8 mouse cellular contexts compared by ENCODE assay signal in the genomic region with DNA sequence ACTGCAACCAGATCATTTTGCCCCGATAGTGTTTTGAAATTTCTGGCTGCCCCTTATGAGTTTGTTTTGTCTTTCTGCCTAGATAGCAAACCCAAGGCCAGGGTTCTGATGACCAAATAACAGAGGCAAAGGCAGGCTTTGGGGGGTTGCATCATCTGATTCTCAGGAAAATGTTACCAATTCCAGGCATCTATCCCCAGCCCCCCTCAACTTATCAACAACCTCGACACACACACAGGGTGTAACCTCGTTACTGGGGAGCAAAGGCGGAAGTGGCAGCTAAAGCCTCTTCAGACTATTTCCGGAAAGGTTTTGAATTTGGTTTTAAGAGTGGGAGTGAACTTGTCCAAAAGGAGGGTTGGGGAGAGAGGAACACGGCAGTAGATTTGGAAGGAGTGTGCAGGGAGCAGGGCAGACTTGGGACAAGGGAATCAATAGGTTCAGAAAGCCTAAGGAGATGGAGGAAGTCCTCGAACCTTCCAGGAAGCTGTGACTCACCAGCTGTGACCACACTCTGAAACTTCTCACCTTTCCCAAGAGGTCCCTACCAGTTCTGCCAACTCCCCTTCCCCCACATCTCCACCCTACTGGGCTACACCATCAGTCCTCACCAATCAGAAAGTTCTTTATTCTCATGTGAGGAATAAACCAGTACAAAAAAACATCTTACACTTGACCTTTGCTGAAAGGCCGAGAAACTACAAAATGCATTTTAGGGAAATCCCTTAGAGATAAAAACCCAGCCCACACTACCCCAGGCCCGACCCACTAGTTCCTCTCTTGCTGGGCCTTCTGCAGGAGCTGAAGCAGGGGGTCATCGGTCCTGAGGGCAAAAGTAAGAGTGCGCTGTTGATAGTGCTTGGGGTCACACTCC. TPM values are rescaled to one million over a fixed set of nuclear protein-coding genes. Genes with fewer than 3 reads are reported as not detected.
DNase-seq lines count a peak whose midpoint lies in the region; ATAC-seq and TF ChIP-seq lines count a peak whose summit lies in the region.

No protein-coding gene starts in this region.

- no peak overlapping the region for H3K4me3 ChIP-seq in heart, embryonic 11.5 days (ENCODE audit: low read depth, low read length)
- no peak overlapping the region for H3K4me3 ChIP-seq in lung, embryonic 14.5 days (ENCODE audit: low read depth, low read length)
- H3K4me3 ChIP-seq in stomach, postnatal 0 days (ENCODE audit: low read depth, low read length), result no peak overlapping the region
- H3K4me3 ChIP-seq in intestine, embryonic 15.5 days (replicated peaks), result no peak overlapping the region
- no peak overlapping the region for H3K4me3 ChIP-seq in midbrain, embryonic 13.5 days (replicated peaks)

- H3K27me3 ChIP-seq in heart, embryonic 11.5 days (ENCODE audit: control insufficient read depth, insufficient read depth, low read length), result no peaks in the 10 kb centered on the region
- no peaks in the 10 kb centered on the region for H3K27me3 ChIP-seq in lung, embryonic 14.5 days (ENCODE audit: insufficient read depth, low read length)
- no peaks in the 10 kb centered on the region for H3K27me3 ChIP-seq in stomach, postnatal 0 days (ENCODE audit: control insufficient read depth, insufficient read depth, low read length)
- H3K27me3 ChIP-seq in intestine, embryonic 15.5 days (replicated peaks), result no peaks in the 10 kb centered on the region
- H3K27me3 ChIP-seq in midbrain, embryonic 13.5 days, result no peaks in the 10 kb centered on the region

- intact Hi-C loops in heart, postnatal 14 days (cut with DNase I), result no loop called here

- 53% methylated on average over 11 of the region's 11 CpGs for WGBS in heart, embryonic 11.5 days (ENCODE audit: insufficient replicate concordance)
- WGBS in lung, embryonic 14.5 days, result 70% methylated on average over 11 of the region's 11 CpGs
- WGBS in stomach, postnatal 0 days, result 68% methylated on average over 11 of the region's 11 CpGs
- 74% methylated on average over 11 of the region's 11 CpGs for WGBS in intestine, embryonic 15.5 days
- WGBS in midbrain, embryonic 13.5 days, result 85% methylated on average over 11 of the region's 11 CpGs

- ATAC-seq in heart, embryonic 11.5 days (replicated peaks; ENCODE audit: insufficient number of reproducible peaks, low FRiP score, low TSS enrichment), result no peak
- ATAC-seq in common myeloid progenitor, adult 5-6 weeks (replicated peaks; ENCODE audit: low read depth, poor library complexity, severe bottlenecking), result peak; percentile 45
- ATAC-seq in lung, embryonic 14.5 days (ENCODE audit: insufficient read depth), result peak; percentile 18; the same call in 1 of the 2 replicates
- peak; percentile 53; the same call in 1 of the 2 replicates for ATAC-seq in stomach, postnatal 0 days (ENCODE audit: low FRiP score, low TSS enrichment)
- no peak for ATAC-seq in intestine, embryonic 15.5 days
- no peak for ATAC-seq in midbrain, embryonic 13.5 days

- H3K36me3 ChIP-seq in heart, embryonic 11.5 days (ENCODE audit: control insufficient read depth, insufficient read depth, low read length), result peaks cover 5% of the 10 kb centered on the region
- peaks cover 49% of the 10 kb centered on the region for H3K36me3 ChIP-seq in lung, embryonic 14.5 days (ENCODE audit: insufficient read depth)
- no peaks in the 10 kb centered on the region; the same call in 1 of the 2 replicates for H3K36me3 ChIP-seq in stomach, postnatal 0 days (ENCODE audit: control insufficient read depth, insufficient read depth, low read length)
- peaks cover 3% of the 10 kb centered on the region; the same call in 1 of the 2 replicates for H3K36me3 ChIP-seq in intestine, embryonic 15.5 days
- H3K36me3 ChIP-seq in midbrain, embryonic 13.5 days, result peaks cover 38% of the 10 kb centered on the region

- no peak for TF ChIP-seq EP300 in stomach, postnatal 0 days (optimal IDR thresholded peaks at IDR 0.05)

- H3K4me1 ChIP-seq in heart, embryonic 11.5 days (ENCODE audit: control insufficient read depth, insufficient read depth, low read length), result peaks cover 15% of the 10 kb centered on the region
- no peaks in the 10 kb centered on the region for H3K4me1 ChIP-seq in lung, embryonic 14.5 days (ENCODE audit: insufficient read depth)
- no peaks in the 10 kb centered on the region for H3K4me1 ChIP-seq in stomach, postnatal 0 days (replicated peaks; ENCODE audit: control insufficient read depth, insufficient read depth)
- H3K4me1 ChIP-seq in intestine, embryonic 15.5 days (replicated peaks), result peaks cover 15% of the 10 kb centered on the region; the same call in 1 of the 2 replicates
- H3K4me1 ChIP-seq in midbrain, embryonic 13.5 days (replicated peaks), result no peaks in the 10 kb centered on the region

- H3K9me3 ChIP-seq in heart, embryonic 11.5 days (replicated peaks; ENCODE audit: control insufficient read depth, low read length), result no peaks in the 10 kb centered on the region
- no peaks in the 10 kb centered on the region for H3K9me3 ChIP-seq in lung, embryonic 14.5 days (ENCODE audit: low read depth, low read length)
- H3K9me3 ChIP-seq in stomach, postnatal 0 days (ENCODE audit: control insufficient read depth, low read length), result no peaks in the 10 kb centered on the region
- H3K9me3 ChIP-seq in intestine, embryonic 15.5 days, result no peaks in the 10 kb centered on the region
- no peaks in the 10 kb centered on the region for H3K9me3 ChIP-seq in midbrain, embryonic 13.5 days

- no peak overlapping the region for H3K9ac ChIP-seq in heart, embryonic 11.5 days (ENCODE audit: low read depth, low read length)
- no peak overlapping the region for H3K9ac ChIP-seq in lung, embryonic 14.5 days
- no peak overlapping the region for H3K9ac ChIP-seq in stomach, postnatal 0 days (ENCODE audit: low read length)
- H3K9ac ChIP-seq in intestine, embryonic 15.5 days, result no peak overlapping the region
- H3K9ac ChIP-seq in midbrain, embryonic 13.5 days (replicated peaks), result no peak overlapping the region

- no peak for TF ChIP-seq CTCF in lung, embryonic 14.5 days (IDR thresholded peaks at IDR 0.05; ENCODE audit: low read depth)
- no peak for TF ChIP-seq CTCF in stomach, postnatal 0 days (IDR thresholded peaks at IDR 0.05; ENCODE audit: low read depth)

- H3K27ac ChIP-seq in heart, embryonic 11.5 days (ENCODE audit: low read depth, low read length), result peak overlapping the region; percentile 51
- H3K27ac ChIP-seq in lung, embryonic 14.5 days (ENCODE audit: low read depth), result peak overlapping the region; percentile 70; the same call in 1 of the 2 replicates
- H3K27ac ChIP-seq in stomach, postnatal 0 days (replicated peaks), result 0 out of 2 replicates have a peak overlapping the region, but pooled peaks have one; percentile 40
- no peak overlapping the region for H3K27ac ChIP-seq in intestine, embryonic 15.5 days
- H3K27ac ChIP-seq in midbrain, embryonic 13.5 days, result no peak overlapping the region

- no peak for DNase-seq in heart, postnatal 14 days
- DNase-seq in lung, embryonic 14.5 days, result no peak
- DNase-seq in stomach, postnatal 0 days (ENCODE audit: low spot score), result no peak
- DNase-seq in cerebellum, adult 9-11 months, result no peak

- no peak overlapping the region for H3K4me2 ChIP-seq in heart, embryonic 11.5 days
- H3K4me2 ChIP-seq in lung, embryonic 14.5 days, result no peak overlapping the region
- no peak overlapping the region for H3K4me2 ChIP-seq in stomach, postnatal 0 days (replicated peaks; ENCODE audit: low read depth)
- no peak overlapping the region for H3K4me2 ChIP-seq in intestine, embryonic 15.5 days (replicated peaks)
- no peak overlapping the region for H3K4me2 ChIP-seq in midbrain, embryonic 13.5 days (replicated peaks)

RNA-seq across cellular contexts. Expression of gene St3gal4, which starts 5.0 kb away (rescaled TPM):
- polyA plus RNA-seq in heart, embryonic 11.5 days (2014; fragmentation: Nextera tagmentation; extraction: Ambion mirVana), result 19.8 and 20.5 TPM in 2 replicates
- 10 to 100 TPM; 36.2 to 38.3 TPM for total RNA-seq in heart, postnatal 14 days (2021)
- 25.2 and 26.5 TPM in 2 replicates for total RNA-seq in common myeloid progenitor, adult 5-6 weeks (2017)
- 30.5 and 33.4 TPM in 2 replicates for polyA plus RNA-seq in lung, embryonic 14.5 days (2014; fragmentation: Nextera tagmentation; extraction: Ambion mirVana)
- polyA plus RNA-seq in stomach, postnatal 0 days (2015; fragmentation: Nextera tagmentation; extraction: Ambion mirVana), result 14.6 and 14.7 TPM in 2 replicates
- 146 and 161 TPM in 2 replicates for polyA plus RNA-seq in intestine, embryonic 15.5 days (2015; fragmentation: Nextera tagmentation; extraction: Ambion mirVana)
- 7.8 and 8.3 TPM in 2 replicates for polyA plus RNA-seq in midbrain, embryonic 13.5 days (2015; fragmentation: Nextera tagmentation; extraction: Ambion mirVana)

RNA-seq across cellular contexts. Expression of gene Dcps, which starts 51.8 kb away (rescaled TPM):
- 68.0 and 69.3 TPM in 2 replicates for polyA plus RNA-seq in heart, embryonic 11.5 days (2014; fragmentation: Nextera tagmentation; extraction: Ambion mirVana)
- total RNA-seq in heart, postnatal 14 days (2021), result 10 to 100 TPM; 14.2 to 17.1 TPM
- total RNA-seq in common myeloid progenitor, adult 5-6 weeks (2017), result 64.0 and 71.4 TPM in 2 replicates
- 84.8 and 87.0 TPM in 2 replicates for polyA plus RNA-seq in lung, embryonic 14.5 days (2014; fragmentation: Nextera tagmentation; extraction: Ambion mirVana)
- 33.7 and 35.3 TPM in 2 replicates for polyA plus RNA-seq in stomach, postnatal 0 days (2015; fragmentation: Nextera tagmentation; extraction: Ambion mirVana)
- polyA plus RNA-seq in intestine, embryonic 15.5 days (2015; fragmentation: Nextera tagmentation; extraction: Ambion mirVana), result 86.1 and 87.1 TPM in 2 replicates
- polyA plus RNA-seq in midbrain, embryonic 13.5 days (2015; fragmentation: Nextera tagmentation; extraction: Ambion mirVana), result 86.4 and 88.0 TPM in 2 replicates

Comparison
In these comparisons a context has a peak if more than half of its experiments do, and no peak if none do; other contexts are left out.
1. ATAC-seq: peak in common myeloid progenitor, adult 5-6 weeks (single experiment), lung, embryonic 14.5 days (single experiment) and stomach, postnatal 0 days (single experiment); none in heart, embryonic 11.5 days (single experiment), intestine, embryonic 15.5 days (single experiment) and midbrain, embryonic 13.5 days (single experiment).
2. H3K27ac ChIP-seq: peak in heart, embryonic 11.5 days (single experiment), lung, embryonic 14.5 days (single experiment) and stomach, postnatal 0 days (single experiment); none in intestine, embryonic 15.5 days (single experiment) and midbrain, embryonic 13.5 days (single experiment).